Mouse (Mus musculus): ENCODE data around the gene Lrwd1. TPM values are rescaled to one million over a fixed set of nuclear protein-coding genes. Genes with fewer than 3 reads are reported as not detected.

The Lrwd1 gene
- total RNA-seq (2023), result 10 to 100 TPM; 41.1 to 41.6 TPM

DNA sequence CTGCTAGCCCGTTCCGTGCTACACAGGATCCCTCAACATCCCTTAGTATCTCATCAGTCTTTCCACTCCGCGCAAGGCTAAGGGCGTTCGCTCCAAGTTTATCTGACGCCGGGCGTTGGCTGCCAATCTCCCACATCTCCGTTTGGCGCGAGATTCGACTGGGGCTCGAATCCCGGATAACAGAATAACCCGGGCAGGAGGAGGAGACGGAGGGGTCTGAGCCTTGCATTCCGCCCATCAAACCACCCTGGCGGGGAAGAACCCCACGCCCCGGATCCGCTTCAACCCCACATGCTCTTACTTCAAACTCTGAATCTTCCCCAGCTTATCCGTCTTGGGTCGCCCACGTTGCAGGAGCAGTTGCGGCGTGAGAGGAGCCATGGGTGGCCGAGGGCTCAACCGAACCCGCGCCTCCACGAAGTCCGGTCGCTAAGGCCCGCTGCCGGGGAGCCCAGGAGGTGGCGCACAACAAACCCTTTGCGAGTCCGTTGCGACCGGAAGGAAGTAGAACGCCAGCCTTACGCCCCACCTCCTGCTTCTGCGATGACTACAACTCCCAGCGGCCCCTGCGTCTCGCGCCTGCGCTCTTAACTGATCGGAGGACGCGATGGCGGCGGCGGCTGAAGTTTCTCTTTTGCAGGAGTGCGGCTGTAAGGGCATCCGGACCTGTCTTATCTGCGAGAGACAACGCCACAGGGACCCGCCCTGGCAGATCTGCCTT lies at the start of gene Lrwd1, which contains the start of gene Alkbh4:
Gene Lrwd1 (minus strand): TSS at position 504 of the 721 bp plus-strand sequence.
Gene Alkbh4 (plus strand): TSS at position 576 of the 721 bp plus-strand sequence.

DNA sequence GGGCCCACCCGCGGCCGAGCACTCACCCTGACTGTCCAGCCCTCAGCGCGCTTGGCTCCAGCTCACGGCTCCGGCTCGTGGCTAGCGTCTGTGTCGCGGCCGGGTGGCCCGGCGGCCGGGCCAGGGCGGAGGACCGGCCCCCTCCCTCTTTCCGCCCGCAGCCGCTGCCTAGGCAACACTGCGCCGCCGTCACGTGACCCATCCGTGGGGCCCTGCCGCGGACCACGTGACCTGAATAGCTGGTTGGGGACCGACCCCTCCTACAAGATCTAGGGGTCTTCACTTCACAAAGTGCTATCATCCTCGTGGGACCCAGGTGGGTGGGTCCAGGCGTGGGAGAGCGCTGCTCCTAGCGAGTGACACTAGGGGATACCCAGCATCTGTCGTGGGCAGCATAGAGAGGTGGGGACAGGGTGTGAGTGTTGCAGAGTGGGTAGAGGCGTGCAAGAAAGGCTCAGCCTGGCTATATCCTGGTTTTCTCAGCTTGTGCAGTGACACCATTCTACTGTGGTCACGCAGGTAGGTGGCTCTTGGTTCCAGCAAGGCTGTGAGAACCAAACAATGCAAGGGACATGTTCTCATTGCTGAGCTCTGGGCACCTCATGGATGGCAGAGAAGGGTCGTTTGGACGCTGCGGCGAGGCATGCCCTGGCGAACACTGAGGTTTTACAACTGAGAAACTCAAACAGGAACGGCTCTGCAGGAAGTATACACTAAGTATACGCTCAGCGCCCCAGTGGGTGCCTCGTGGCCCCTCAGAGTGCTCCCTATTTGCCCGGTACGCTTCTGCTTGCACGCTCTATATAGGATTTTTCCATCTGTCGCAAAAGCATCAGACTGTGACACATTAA lies 34.9 kb upstream of the Lrwd1 start, which contains the start of gene Orai2:
Gene Orai2 (minus strand): TSS at position 202 of the 851 bp plus-strand sequence.

DNA sequence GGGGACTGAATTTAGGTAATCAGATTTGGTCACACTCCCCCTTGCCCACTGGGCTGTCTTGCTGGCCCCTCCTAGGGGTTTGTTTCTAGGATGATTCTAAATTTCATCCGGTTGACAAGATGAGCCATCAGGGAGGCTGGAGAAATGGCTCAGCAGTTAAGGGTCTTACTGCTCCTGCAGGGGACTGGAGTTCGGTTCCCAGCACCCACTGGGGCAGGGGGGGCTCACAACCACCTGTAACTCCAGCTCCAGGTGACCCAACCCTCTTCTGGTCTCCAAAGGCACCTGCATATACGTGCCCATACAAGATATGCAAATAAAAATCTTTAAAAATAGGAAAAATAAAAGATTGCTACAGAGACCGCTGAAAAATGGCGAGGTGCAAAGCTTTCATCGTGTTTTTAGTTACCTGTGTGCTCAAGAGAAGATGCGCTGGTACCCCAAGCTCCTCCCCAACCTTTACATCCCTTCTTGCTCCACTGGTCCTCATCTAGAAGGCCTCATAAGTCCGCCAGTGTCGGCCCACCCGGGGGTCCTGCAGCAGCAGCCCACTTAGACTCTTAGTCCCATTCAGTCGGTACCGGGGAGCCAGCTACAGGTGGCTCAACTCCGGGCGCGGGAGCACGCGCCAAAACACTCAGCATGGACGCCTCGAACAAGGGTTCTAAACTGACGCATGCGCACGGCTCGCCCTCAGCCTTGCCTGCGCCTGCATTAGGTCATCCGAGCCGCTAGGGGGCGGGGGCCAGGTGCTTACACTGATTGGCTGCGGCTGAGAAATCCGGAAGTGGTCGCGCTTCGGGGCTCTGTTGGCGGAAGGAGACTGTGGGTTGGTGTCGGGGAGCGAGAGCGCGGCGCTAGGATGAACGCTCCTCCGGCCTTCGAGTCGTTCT lies 19.7 kb downstream of the Lrwd1 start, which contains the start of gene Polr2j:
Gene Polr2j (plus strand): TSS at position 741 of the 893 bp plus-strand sequence.

DNA sequence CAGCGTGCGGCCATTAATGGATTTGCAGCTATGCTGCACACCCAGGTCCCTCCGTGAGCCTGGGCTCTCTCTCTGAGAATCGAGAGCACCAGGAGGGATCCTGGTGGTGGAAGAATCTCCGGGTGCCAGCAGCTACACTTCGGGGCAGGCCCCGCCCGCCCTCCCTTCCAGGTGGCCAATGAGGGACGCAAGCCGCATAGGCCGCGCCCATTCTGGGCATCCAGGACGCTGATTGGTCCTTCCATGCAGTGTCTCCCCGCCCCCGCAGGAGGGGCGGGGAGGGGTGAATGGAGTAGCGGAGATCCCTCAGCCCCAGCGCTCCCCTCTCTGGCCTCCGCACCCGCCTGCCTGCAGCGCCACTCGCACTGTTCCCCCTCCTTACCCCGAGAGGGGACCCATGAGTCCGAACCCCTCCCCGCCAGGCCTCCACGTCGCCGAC lies 52.2 kb downstream of the Lrwd1 start, which contains the start of gene Rasa4:
Gene Rasa4 (plus strand): TSS at position 248 of the 439 bp plus-strand sequence.

Other genes starting within 250 kb of the Lrwd1 start
- not detected for gene Hspb1, start 248.2 kb downstream of the Lrwd1 start, total RNA-seq (2023)
- 100 to 1,000 TPM; 108 to 112 TPM for gene Ywhag, start 201.5 kb downstream of the Lrwd1 start, total RNA-seq (2023)
- 1 to 10 TPM; 5.8 to 7.8 TPM for gene Ssc4d, start 161.5 kb downstream of the Lrwd1 start, total RNA-seq (2023)
- gene Zp3, start 156.0 kb downstream of the Lrwd1 start, total RNA-seq (2023), result not detected
- 10 to 100 TPM; 16.0 to 16.8 TPM for gene Dtx2, start 141.3 kb downstream of the Lrwd1 start, total RNA-seq (2023)
- not detected for gene Upk3b, start 97.6 kb downstream of the Lrwd1 start, total RNA-seq (2023)
- not detected for gene Upk3bl, start 81.6 kb downstream of the Lrwd1 start, total RNA-seq (2023)
- gene Rasa4, start 52.2 kb downstream of the Lrwd1 start, total RNA-seq (2023), result 10 to 100 TPM; 26.6 to 29.9 TPM
- 10 to 100 TPM; 66.5 to 73.2 TPM for gene Polr2j, start 19.4 kb downstream of the Lrwd1 start, total RNA-seq (2023)
- 10 to 100 TPM; 17.0 to 17.3 TPM for gene Alkbh4, start 72 bp upstream of the Lrwd1 start, total RNA-seq (2023)
- 10 to 100 TPM; 69.8 to 71.9 TPM for gene Orai2, start 34.6 kb upstream of the Lrwd1 start, total RNA-seq (2023)
- gene Prkrip1, start 62.9 kb upstream of the Lrwd1 start, total RNA-seq (2023), result 10 to 100 TPM; 18.0 to 22.7 TPM
- 10 to 100 TPM; 15.4 to 20.4 TPM for gene Sh2b2, start 110.5 kb upstream of the Lrwd1 start, total RNA-seq (2023)